Mouse (Mus musculus): ENCODE results near the gene Me1.
A peak's percentile ranks its signal among the peaks of the same experiment; 100 is the strongest.

Me1 gene

DNA sequence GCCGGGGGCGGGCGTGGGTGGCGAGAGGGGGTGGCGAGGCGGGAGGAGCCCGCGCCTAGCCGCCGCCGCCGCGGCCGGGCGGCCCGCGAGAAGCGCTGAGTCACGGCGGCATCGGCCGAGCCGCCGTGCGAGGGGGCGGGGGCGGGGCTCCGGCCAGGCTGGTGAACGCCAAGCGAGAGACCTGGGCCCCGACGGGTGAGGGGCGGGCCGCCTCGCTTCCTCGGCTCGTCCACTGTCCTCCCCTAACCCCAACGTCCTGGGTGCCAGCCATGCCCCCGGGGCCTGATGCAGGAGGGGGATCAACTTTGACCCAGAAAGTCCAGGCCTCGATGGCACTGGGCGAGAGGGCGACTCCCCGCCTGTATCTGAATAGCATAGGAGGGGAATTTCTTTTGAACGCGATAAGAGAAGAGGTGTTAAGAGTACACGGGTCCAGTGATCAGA, at the start of gene Me1:
Gene Me1 (minus strand): TSS at position 136 of the 444 bp plus-strand sequence.
- peak; percentile 53 for DNase-seq (ENCODE audit: low read depth, low spot score)

DNA sequence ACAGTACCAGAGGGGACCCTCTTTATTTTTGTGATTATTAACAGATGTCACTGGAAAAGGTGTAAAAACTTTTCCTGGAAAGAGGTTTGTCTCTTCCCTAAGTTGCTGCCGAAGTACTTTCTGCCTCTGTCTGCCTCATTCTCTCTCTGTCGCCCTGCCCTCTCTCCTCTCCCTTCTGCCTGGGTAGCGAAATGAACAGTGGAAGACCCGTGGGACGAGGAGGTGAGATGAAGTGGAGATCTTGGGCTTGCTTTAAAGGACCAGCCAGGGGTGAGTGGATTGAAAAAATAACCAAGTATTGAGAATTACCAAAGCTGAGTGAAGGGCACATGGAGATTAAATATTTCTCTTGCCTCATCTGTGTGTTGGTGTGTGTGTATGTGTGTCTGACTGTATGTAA, 48.3 kb upstream of the Me1 start:
- no peak for DNase-seq (ENCODE audit: low read depth, low spot score)

GRCm38 (mm10) chr9:86742959-86743911, 47.5 kb upstream of the Me1 start, which contains the start of gene Prss35:
TSS of gene Prss35 (plus strand) at chr9:86743649.
- DNase-seq (ENCODE audit: low read depth, low spot score): peak; percentile 33

DNA sequence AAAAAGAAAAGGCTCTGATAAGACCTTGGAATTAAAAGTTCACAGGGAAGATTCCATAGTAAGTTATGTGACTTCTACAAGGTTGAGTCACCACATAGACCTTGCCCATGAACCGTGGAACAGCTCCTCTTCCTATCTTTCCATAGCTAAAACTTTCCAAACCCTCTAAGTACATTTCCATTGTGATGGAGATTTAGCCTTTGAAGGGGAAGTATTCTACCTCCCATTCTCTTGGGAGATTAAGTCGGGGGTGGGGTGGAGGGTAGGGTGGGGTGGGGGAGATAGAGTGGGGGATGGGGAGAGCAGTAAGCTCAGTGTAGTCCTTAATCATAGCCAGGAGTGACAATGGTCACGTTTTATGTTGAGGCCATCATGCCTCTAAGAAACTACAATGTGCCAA, 44.2 kb upstream of the Me1 start:
- DNase-seq (ENCODE audit: low read depth, low spot score): no peak

DNA sequence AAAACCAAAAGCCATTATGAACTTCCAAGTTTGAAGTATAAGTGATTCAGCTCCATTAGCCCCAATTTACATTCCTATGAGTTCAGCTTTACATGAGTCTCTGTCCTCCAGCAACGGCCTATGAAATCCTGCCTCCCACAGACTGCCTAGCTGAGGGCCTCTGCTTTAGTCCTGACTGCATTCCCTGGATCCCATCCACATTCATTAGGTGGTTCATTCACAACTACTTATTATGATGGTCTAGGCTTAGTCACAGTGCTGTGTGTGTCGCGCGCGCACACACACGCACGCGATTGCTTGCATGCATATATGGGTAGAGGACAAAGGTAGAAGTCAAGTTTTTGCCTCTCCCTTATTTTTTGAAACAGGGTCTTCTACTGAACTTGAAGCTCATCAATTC, 43.0 kb upstream of the Me1 start:
- peak; percentile 46 for DNase-seq (ENCODE audit: low read depth, low spot score)

DNA sequence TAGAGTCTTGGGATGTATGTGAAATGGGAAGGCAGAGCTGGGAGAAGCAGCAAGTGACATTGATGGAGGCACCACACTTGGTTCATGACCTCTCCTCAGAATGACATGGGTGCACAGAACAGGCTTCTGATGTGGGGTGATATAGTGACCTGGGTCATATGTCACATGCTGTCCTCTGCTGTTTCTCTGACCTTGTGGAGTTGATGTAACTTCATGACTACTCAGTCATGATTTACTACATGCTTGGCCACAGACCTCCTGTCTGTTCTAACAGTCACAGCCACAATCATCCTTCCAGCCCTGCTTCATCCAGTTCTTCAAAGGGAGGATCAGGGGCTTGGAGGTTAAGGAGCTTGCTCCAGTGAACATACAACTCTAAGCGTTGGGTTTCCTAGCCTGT, 42.3 kb upstream of the Me1 start:
- no peak for DNase-seq (ENCODE audit: low read depth, low spot score)

DNA sequence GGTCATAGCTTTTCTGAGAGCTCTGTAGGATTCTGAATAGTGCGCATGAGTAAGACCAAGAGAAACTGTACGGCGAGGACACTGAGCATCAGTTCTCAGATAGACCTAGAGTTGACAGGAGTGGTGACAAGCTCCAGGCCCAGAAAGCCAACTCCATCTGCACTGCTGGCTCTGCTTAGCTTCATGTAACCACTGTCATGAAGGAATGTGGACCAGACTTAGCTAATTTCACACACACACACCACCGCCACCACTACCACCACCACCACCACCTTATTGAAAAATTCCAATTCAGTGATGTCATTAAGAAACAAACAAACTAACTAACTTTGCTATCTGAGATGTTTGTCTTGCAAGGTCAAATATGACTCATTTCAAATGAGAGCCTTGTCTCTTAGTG, 41.2 kb upstream of the Me1 start:
- DNase-seq (ENCODE audit: low read depth, low spot score): no peak

DNA sequence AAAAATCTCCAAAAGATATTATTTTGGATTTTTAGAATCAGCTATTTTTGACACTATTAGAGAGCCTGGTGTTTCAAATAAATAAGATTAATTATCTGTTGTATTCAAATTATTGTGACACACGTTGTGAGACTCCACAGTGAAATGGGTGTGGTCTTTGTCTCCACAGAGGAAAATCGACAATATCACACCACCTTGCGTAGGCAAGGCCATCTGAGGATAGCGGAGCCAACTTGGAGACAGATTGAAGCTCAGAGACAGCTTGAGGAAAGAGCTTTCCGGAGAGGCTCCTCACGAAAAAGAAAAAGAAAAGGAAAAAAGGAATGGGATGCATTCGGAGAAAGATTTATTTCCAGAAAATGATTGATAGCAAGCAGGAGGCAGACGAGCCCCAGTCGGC, 39.0 kb upstream of the Me1 start:
- DNase-seq (ENCODE audit: low read depth, low spot score): peak; percentile 35

- no peak for DNase-seq (ENCODE audit: low read depth, low spot score)
These were observed 38.6 kb upstream of the Me1 start for GRCm38 (mm10) chr9:86734357-86734756.

DNA sequence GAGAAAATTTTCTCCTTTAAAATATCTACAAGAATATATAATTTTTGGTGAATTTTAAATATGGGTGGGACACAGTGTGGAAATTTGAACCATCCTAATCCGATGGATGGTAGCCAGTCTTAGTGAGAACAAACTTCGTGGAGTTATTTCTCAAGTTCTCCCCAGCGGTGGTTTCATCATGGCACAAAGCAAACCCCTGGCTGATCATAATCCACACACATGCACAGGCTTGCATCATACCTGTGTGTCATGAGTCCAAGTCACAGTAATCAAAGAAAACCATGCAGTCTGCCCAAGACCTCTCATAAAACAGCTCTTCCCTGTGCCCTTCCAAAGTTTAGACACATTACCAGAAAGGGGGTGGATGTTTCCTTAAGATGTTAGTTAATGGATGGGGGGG, 34.1 kb upstream of the Me1 start:
- no peak for DNase-seq (ENCODE audit: low read depth, low spot score)

DNA sequence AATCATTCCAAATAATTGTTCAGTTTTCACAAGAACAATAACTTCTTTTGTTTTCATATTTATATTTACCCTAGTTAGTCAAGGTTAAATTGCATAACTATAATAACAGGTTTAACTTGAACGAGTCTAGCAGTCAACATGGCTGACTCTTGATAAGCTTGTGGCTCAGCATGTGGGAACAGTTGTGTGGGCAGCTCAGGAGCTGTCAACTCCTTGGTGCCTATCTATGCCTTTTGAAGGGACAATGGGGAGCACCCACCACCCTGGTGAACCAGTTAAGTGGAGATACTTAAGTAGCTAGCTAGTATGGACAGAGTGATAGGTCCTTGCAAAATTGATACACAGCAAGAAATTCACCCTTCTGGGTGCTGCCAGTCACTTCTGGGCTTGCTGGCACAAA, 33.3 kb upstream of the Me1 start:
- DNase-seq (ENCODE audit: low read depth, low spot score): no peak

DNA sequence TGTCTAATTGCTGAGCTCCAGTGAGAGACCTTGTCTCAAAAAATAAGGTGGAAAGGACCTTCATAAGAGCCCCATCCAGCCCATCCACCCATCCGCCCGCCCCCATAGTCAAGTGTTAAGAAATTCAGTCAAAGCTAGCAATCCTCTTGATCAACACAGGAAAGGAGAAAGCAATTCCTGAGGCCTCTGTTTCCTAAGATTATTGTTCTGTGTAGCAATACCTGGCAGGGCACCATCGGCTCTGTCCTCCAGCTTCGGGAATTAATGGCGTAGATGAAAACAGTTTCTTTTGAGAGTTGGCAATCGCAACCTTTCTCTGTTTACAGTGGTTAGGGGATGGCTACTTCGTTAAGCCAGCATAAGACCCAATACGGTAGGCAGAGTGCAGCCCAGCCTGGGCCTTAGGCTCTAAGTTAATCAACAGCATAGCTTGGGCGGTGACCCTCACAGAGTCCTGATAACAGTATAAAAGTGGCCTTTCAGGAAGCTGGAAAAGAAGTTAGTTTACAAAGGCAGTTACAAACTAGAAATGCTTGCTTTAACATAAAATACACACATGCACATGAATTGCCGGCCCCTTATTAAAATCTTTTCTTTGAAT, 32.6 kb upstream of the Me1 start:
- no peak for DNase-seq (ENCODE audit: low read depth, low spot score)

DNA sequence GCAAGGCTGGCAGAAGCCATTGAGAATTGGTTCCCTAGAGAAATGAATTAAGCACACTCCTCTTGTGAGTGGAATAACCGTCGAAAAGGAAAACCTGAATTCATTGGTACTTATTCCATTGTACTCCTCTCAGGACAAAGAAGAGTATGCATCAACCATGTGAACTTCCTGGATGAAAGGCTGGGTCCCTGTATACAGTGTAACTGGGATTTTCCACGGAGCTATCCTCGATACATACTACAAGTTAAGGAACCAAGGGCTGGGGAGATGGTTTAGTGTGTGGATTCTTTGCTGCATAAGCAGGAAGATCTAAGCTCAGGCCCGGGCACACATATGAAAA, 30.6 kb upstream of the Me1 start:
- no peak for DNase-seq (ENCODE audit: low read depth, low spot score)

DNA sequence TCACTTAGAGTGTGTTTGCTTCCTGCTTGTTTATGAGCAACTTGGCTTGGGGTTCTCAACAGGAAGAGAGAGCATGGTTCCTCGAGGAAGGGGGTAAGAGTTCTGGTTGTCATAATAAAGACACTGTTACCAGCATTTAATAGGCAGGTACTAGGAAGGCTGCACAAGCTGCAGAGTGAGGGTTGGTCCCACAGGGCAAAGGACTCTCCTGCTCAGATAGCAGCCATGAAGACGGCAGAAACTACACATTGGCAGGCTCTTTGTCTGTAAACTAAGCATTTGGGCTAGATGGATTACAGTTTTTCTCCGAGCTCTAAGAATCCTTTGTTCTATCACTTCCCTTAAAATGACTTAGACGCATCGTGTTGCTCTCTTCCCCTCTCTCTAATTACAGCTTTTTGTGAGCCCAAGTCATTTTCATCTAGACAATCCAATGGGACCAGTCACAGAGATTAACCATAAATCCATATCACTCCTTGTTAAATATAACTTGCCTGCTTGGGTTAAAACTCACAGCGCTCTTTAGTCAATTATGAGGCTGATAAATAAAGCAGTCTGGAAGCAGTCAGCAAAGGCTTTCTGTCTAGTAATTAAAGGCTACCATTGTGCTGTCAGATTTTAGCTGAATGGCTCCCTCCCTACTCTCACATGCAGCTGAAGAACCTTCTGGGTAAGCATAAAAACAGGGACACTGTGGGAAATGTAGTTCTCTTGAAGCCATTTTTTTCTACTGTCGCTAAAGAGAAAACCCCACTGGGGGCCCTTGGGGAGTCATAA, 30.0 kb upstream of the Me1 start:
- peak; percentile 71 for DNase-seq (ENCODE audit: low read depth, low spot score)

GRCm38 (mm10) chr9:86725066-86725465, 29.3 kb upstream of the Me1 start:
- DNase-seq (ENCODE audit: low read depth, low spot score): no peak

DNA sequence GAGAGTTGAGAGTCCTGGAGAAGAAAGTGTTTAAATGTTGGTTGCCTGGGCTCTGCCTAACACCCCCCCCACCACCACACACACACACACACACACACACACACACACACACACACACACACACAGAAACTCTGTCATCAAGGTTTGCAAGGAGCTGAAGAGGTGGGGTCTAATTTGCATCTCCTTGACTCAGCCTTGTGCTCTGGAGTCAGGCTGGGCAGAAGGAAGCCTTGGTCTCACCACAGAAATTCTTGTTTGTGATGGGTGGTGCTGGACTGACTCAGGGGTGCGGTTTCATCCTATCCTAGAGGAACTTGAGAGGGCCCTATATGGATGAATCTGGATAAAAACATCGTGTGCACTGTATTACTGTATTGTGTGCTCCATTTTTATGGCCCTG, 25.0 kb upstream of the Me1 start:
- no peak for DNase-seq (ENCODE audit: low read depth, low spot score)

- no peak for DNase-seq (ENCODE audit: low read depth, low spot score)
These were observed 24.5 kb upstream of the Me1 start for GRCm38 (mm10) chr9:86720227-86720626.

GRCm38 (mm10) chr9:86717119-86717518, 21.4 kb upstream of the Me1 start:
- no peak for DNase-seq (ENCODE audit: low read depth, low spot score)

DNA sequence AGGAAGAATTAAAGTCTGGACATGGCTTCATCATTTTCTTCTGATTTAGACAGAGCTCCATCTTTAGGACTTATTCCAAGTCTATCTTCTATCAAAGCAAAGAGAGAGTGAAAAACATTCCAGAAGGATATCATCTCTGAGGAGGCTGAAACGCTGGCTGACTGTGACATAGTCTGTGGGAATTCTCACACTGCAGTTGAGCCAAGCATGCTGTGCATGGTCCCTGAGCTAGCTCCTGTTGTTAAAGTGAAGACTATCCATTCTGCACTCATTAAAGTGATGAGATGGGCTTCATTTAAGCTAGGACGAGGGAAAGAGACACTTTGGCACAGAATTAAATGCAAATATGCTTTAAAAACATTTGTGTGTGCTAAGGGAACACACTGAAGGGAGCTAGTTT, 20.8 kb upstream of the Me1 start:
- peak; percentile 49 for DNase-seq (ENCODE audit: low read depth, low spot score)

GRCm38 (mm10) chr9:86714089-86714488, 18.3 kb upstream of the Me1 start:
- DNase-seq (ENCODE audit: low read depth, low spot score): peak; percentile 71

GRCm38 (mm10) chr9:86712648-86713047, 16.9 kb upstream of the Me1 start:
- DNase-seq (ENCODE audit: low read depth, low spot score): peak; percentile 47

GRCm38 (mm10) chr9:86710091-86710634, 14.4 kb upstream of the Me1 start:
- peak; percentile 56 for DNase-seq (ENCODE audit: low read depth, low spot score)
